Mouse (Mus musculus) cerebellum, adult 11 months (tissue): ENCODE data around the gene Wnk3.
A peak's percentile ranks its signal among the peaks of the same experiment; 100 is the strongest.
"Not testable (repeated sequence)": the region's sequence is repeated elsewhere in the genome, so short reads cannot be mapped to it uniquely, and the experiment has no call there.

Experiments
- DNase-seq: peaks from one replicate; pipeline ENCODE4 v3.0.0; 2022

Wnk3 gene

GRCm38 (mm10) chrX:151197778-151198177 lies at the start of gene Wnk3:
Wnk3 (plus strand) TSS chrX:151198078.
- DNase-seq, result no peak

GRCm38 (mm10) chrX:151158414-151158813 lies 39.5 kb upstream of the Wnk3 start:
- no peak for DNase-seq

- peak; percentile 65 for DNase-seq
Observed at GRCm38 (mm10) chrX:151168438-151169131, 29.3 kb upstream of the Wnk3 start.

GRCm38 (mm10) chrX:151169261-151169961 lies 28.5 kb upstream of the Wnk3 start:
- DNase-seq, result peak; percentile 63

- not testable (repeated sequence) for DNase-seq
Observed at GRCm38 (mm10) chrX:151173134-151173533, 24.7 kb upstream of the Wnk3 start.

GRCm38 (mm10) chrX:151298329-151298728 lies 100.5 kb downstream of the Wnk3 start:
- DNase-seq, result no peak

GRCm38 (mm10) chrX:151313732-151314131 lies 115.9 kb downstream of the Wnk3 start:
- DNase-seq, result no peak

- no peak for DNase-seq
Observed at GRCm38 (mm10) chrX:151333615-151334014, 135.7 kb downstream of the Wnk3 start.

- no peak for DNase-seq
Observed at GRCm38 (mm10) chrX:151337804-151338203, 139.9 kb downstream of the Wnk3 start.

GRCm38 (mm10) chrX:151343761-151344500 lies 146.1 kb downstream of the Wnk3 start, which contains the start of gene Fam120c:
Fam120c (plus strand) TSS chrX:151344175.
- peak; percentile 79 for DNase-seq

GRCm38 (mm10) chrX:151344501-151344984 lies 146.7 kb downstream of the Wnk3 start:
- DNase-seq, result peak; percentile 58

GRCm38 (mm10) chrX:151345333-151346125 lies 147.7 kb downstream of the Wnk3 start:
- peak; percentile 17 for DNase-seq

- DNase-seq, result no peak
Observed at GRCm38 (mm10) chrX:151347278-151347677, 149.4 kb downstream of the Wnk3 start.

- no peak for DNase-seq
Observed at GRCm38 (mm10) chrX:151349322-151349721, 151.4 kb downstream of the Wnk3 start.
